Comparison of ENCODE assay signal across 8 mouse cellular contexts in genomic region chr7:66912866-66913265, GRCm38 (mm10).
DNase-seq lines count a peak whose midpoint lies in the region; ATAC-seq and TF ChIP-seq lines count a peak whose summit lies in the region.

No protein-coding gene starts in this region.

- WGBS in embryonic facial prominence, embryonic 13.5 days = 24% methylated on average over 5 of the region's 5 CpGs
- WGBS in heart, embryonic 16.5 days = 24% methylated on average over 5 of the region's 5 CpGs
- 39% methylated on average over 5 of the region's 5 CpGs for WGBS in stomach, embryonic 16.5 days
- 58% methylated on average over 5 of the region's 5 CpGs for WGBS in forebrain, embryonic 13.5 days

- H3K4me3 ChIP-seq in layer of hippocampus, adult 2 months = no peak overlapping the region
- no peak overlapping the region for H3K4me3 ChIP-seq in embryonic facial prominence, embryonic 13.5 days
- H3K4me3 ChIP-seq in heart, embryonic 16.5 days (ENCODE audit: low read length) = no peak overlapping the region
- H3K4me3 ChIP-seq in stomach, embryonic 16.5 days (replicated peaks; ENCODE audit: low read length) = no peak overlapping the region
- H3K4me3 ChIP-seq in forebrain, embryonic 13.5 days = no peak overlapping the region

- no peaks in the 10 kb centered on the region for H3K9me3 ChIP-seq in embryonic facial prominence, embryonic 13.5 days
- H3K9me3 ChIP-seq in heart, embryonic 16.5 days (replicated peaks; ENCODE audit: control insufficient read depth, low read length) = no peaks in the 10 kb centered on the region
- no peaks in the 10 kb centered on the region for H3K9me3 ChIP-seq in stomach, embryonic 16.5 days (replicated peaks; ENCODE audit: control insufficient read depth, low read length)
- H3K9me3 ChIP-seq in forebrain, embryonic 13.5 days (replicated peaks) = no peaks in the 10 kb centered on the region

- H3K27me3 ChIP-seq in embryonic facial prominence, embryonic 13.5 days = no peaks in the 10 kb centered on the region
- H3K27me3 ChIP-seq in heart, embryonic 16.5 days (ENCODE audit: control insufficient read depth, insufficient read depth, low read length) = no peaks in the 10 kb centered on the region
- H3K27me3 ChIP-seq in stomach, embryonic 16.5 days (ENCODE audit: control insufficient read depth, insufficient read depth, low read length) = no peaks in the 10 kb centered on the region
- no peaks in the 10 kb centered on the region for H3K27me3 ChIP-seq in forebrain, embryonic 13.5 days

- H3K27ac ChIP-seq in layer of hippocampus, adult 2 months = no peak overlapping the region
- peak overlapping the region; percentile 56; the same call in 1 of the 2 replicates for H3K27ac ChIP-seq in embryonic facial prominence, embryonic 13.5 days
- H3K27ac ChIP-seq in heart, embryonic 16.5 days (ENCODE audit: low read length) = peak overlapping the region; percentile 74
- H3K27ac ChIP-seq in stomach, embryonic 16.5 days (ENCODE audit: low read length) = peak overlapping the region; percentile 46
- H3K27ac ChIP-seq in forebrain, embryonic 13.5 days = no peak overlapping the region

- DNase-seq in layer of hippocampus, adult 9-11 months = peak; percentile 34
- DNase-seq in layer of hippocampus, adult 2 months (ENCODE audit: low spot score in 2 of 2) = no peak
- no peak for DNase-seq in spleen, postnatal 10 days (ENCODE audit: low spot score in 2 of 2)

- H3K4me2 ChIP-seq in embryonic facial prominence, embryonic 13.5 days = no peak overlapping the region
- H3K4me2 ChIP-seq in heart, embryonic 16.5 days (ENCODE audit: low read depth, low read length) = no peak overlapping the region
- H3K4me2 ChIP-seq in stomach, embryonic 16.5 days (ENCODE audit: low read depth, low read length) = no peak overlapping the region
- no peak overlapping the region for H3K4me2 ChIP-seq in forebrain, embryonic 13.5 days

- H3K4me1 ChIP-seq in embryonic facial prominence, embryonic 13.5 days = peaks cover 10% of the 10 kb centered on the region
- H3K4me1 ChIP-seq in heart, embryonic 16.5 days (ENCODE audit: control insufficient read depth, insufficient read depth, low read length) = peaks cover 10% of the 10 kb centered on the region
- peaks cover 10% of the 10 kb centered on the region for H3K4me1 ChIP-seq in stomach, embryonic 16.5 days (ENCODE audit: control insufficient read depth, insufficient read depth, low read length)
- peaks cover 6% of the 10 kb centered on the region; the same call in 1 of the 2 replicates for H3K4me1 ChIP-seq in forebrain, embryonic 13.5 days

- TF ChIP-seq CTCF in layer of hippocampus, adult 2 months (conservative IDR thresholded peaks at IDR 0.05) = no peak

- H3K9ac ChIP-seq in embryonic facial prominence, embryonic 13.5 days = no peak overlapping the region
- H3K9ac ChIP-seq in heart, embryonic 16.5 days (ENCODE audit: low read length) = no peak overlapping the region
- no peak overlapping the region for H3K9ac ChIP-seq in stomach, embryonic 16.5 days (ENCODE audit: low read length)
- H3K9ac ChIP-seq in forebrain, embryonic 13.5 days = no peak overlapping the region

- H3K36me3 ChIP-seq in embryonic facial prominence, embryonic 13.5 days = peaks cover 21% of the 10 kb centered on the region
- peaks cover 11% of the 10 kb centered on the region; the same call in 1 of the 2 replicates for H3K36me3 ChIP-seq in heart, embryonic 16.5 days (ENCODE audit: control insufficient read depth, insufficient read depth)
- no peaks in the 10 kb centered on the region for H3K36me3 ChIP-seq in stomach, embryonic 16.5 days (ENCODE audit: control insufficient read depth, insufficient read depth, low read length)
- H3K36me3 ChIP-seq in forebrain, embryonic 13.5 days (ENCODE audit: poor library complexity, severe bottlenecking) = no peaks in the 10 kb centered on the region

- no peak for ATAC-seq in embryonic facial prominence, embryonic 13.5 days (ENCODE audit: insufficient number of reproducible peaks, insufficient read depth, low FRiP score, low TSS enrichment, low read depth)
- ATAC-seq in heart, embryonic 16.5 days (replicated peaks; ENCODE audit: extremely low read depth, insufficient read depth, low FRiP score) = peak; percentile 89
- ATAC-seq in stomach, embryonic 16.5 days (ENCODE audit: insufficient read depth, low FRiP score) = peak; percentile 75
- no peak for ATAC-seq in megakaryocyte-erythroid progenitor cell, adult 5-6 weeks (replicated peaks; ENCODE audit: low FRiP score, low TSS enrichment, poor library complexity, severe bottlenecking)
- no peak for ATAC-seq in forebrain, embryonic 13.5 days

Comparison
In these comparisons a context has a peak if more than half of its experiments do, and no peak if none do; other contexts are left out.
1. H3K27ac ChIP-seq: peak in embryonic facial prominence, embryonic 13.5 days (single experiment), heart, embryonic 16.5 days (single experiment) and stomach, embryonic 16.5 days (single experiment); none in layer of hippocampus, adult 2 months (single experiment) and forebrain, embryonic 13.5 days (single experiment).
2. ATAC-seq: peak in heart, embryonic 16.5 days (single experiment) and stomach, embryonic 16.5 days (single experiment); none in embryonic facial prominence, embryonic 13.5 days (single experiment), megakaryocyte-erythroid progenitor cell, adult 5-6 weeks (single experiment) and forebrain, embryonic 13.5 days (single experiment).